11 mouse cellular contexts compared by ENCODE assay signal in the genomic region with DNA sequence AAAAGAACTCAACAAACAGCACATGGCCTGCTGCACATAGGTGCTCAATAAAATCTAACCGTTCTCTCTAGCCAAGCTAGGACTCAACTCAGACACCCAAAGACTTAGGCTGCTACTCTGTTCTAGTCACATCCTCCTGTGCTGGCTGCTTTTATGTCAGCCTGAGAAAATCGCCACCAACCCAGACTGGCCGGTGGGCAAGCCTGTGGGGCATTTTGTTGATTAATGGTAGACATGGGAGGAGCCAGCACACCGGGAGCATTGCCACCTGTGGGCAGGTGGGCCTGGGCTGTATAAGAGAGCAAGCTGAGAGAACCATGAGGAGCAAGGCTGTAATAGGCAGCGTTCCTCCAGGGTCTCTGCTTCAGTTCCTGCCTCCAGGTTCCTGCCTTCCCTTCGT. TPM values are rescaled to one million over a fixed set of nuclear protein-coding genes. Genes with fewer than 3 reads are reported as not detected.
DNase-seq lines count a peak whose midpoint lies in the region; ATAC-seq and TF ChIP-seq lines count a peak whose summit lies in the region.
"Had no signal": no experiment of that assay in that cellular context is flagged by ENCODE, and none has a peak within 500 bp of the region (broad histone marks: within the 10 kb centered on the region; RNA-seq: fewer than 3 reads in every experiment).

No protein-coding gene starts in this region.

- H3K27ac ChIP-seq in kidney, embryonic 14.5 days (ENCODE audit: low read depth, low read length): peak overlapping the region; percentile 59
- H3K27ac ChIP-seq in brown adipose tissue, adult 24 weeks (replicated peaks; ENCODE audit: low read depth, low read length): peak overlapping the region; percentile 50
- H3K27ac ChIP-seq in liver, embryonic 13.5 days: peak overlapping the region; percentile 63
- H3K27ac ChIP-seq: hindbrain, postnatal 0 days; midbrain, embryonic 12.5 days had no signal

- 72% methylated on average over 6 of the region's 6 CpGs for WGBS in kidney, embryonic 14.5 days
- 66% methylated on average over 6 of the region's 6 CpGs for WGBS in liver, embryonic 13.5 days (ENCODE audit: insufficient replicate concordance)

- H3K27me3 ChIP-seq in kidney, embryonic 14.5 days (ENCODE audit: control insufficient read depth, insufficient read depth, low read length): no peaks in the 10 kb centered on the region
- no peaks in the 10 kb centered on the region for H3K27me3 ChIP-seq in E14TG2a.4 (ENCODE audit: insufficient read depth, low read length)
- no peaks in the 10 kb centered on the region for H3K27me3 ChIP-seq in liver, embryonic 13.5 days
- H3K27me3 ChIP-seq: midbrain, embryonic 12.5 days had no signal

- H3K9ac ChIP-seq in kidney, embryonic 14.5 days (ENCODE audit: low read depth, low read length): no peak overlapping the region
- H3K9ac ChIP-seq in liver, embryonic 13.5 days: no peak overlapping the region
- H3K9ac ChIP-seq: midbrain, embryonic 12.5 days had no signal

- ATAC-seq in kidney, embryonic 14.5 days (ENCODE audit: low FRiP score, low TSS enrichment): no peak
- ATAC-seq in liver, embryonic 13.5 days (ENCODE audit: low read depth): no peak
- ATAC-seq: hindbrain, postnatal 0 days had no signal

- peaks cover 7% of the 10 kb centered on the region; the same call in 1 of the 2 replicates for H3K36me3 ChIP-seq in kidney, embryonic 14.5 days (ENCODE audit: control insufficient read depth, insufficient read depth, low read length)
- H3K36me3 ChIP-seq in E14TG2a.4 (ENCODE audit: insufficient read depth, low read length): peaks cover 94% of the 10 kb centered on the region
- peaks cover 33% of the 10 kb centered on the region for H3K36me3 ChIP-seq in liver, embryonic 13.5 days
- H3K36me3 ChIP-seq: midbrain, embryonic 12.5 days had no signal

- no peaks in the 10 kb centered on the region for H3K9me3 ChIP-seq in kidney, embryonic 14.5 days (ENCODE audit: control insufficient read depth, low read length)
- no peaks in the 10 kb centered on the region for H3K9me3 ChIP-seq in E14TG2a.4 (ENCODE audit: low read length)
- H3K9me3 ChIP-seq in liver, embryonic 13.5 days (replicated peaks): no peaks in the 10 kb centered on the region
- H3K9me3 ChIP-seq: midbrain, embryonic 12.5 days had no signal

- intact Hi-C loops in left cerebral cortex, postnatal 4 days (cut with DNase I): no loop called here

- H3K4me3 ChIP-seq in kidney, embryonic 14.5 days (ENCODE audit: low read length): no peak overlapping the region
- 0 out of 2 replicates have a peak overlapping the region, but pooled peaks have one; percentile 17 for H3K4me3 ChIP-seq in E14TG2a.4 (replicated peaks; ENCODE audit: low read length)
- H3K4me3 ChIP-seq in brown adipose tissue, adult 24 weeks (ENCODE audit: insufficient read depth, low read depth, low read length): no peak overlapping the region
- H3K4me3 ChIP-seq in liver, embryonic 13.5 days (replicated peaks): no peak overlapping the region
- H3K4me3 ChIP-seq: erythroblast, embryonic 14.5 days; midbrain, embryonic 12.5 days had no signal

- H3K4me1 ChIP-seq in kidney, embryonic 14.5 days (ENCODE audit: control insufficient read depth, insufficient read depth, low read length): peaks cover 79% of the 10 kb centered on the region
- H3K4me1 ChIP-seq in E14TG2a.4 (replicated peaks; ENCODE audit: low read depth, low read length): peaks cover 98% of the 10 kb centered on the region
- H3K4me1 ChIP-seq in brown adipose tissue, adult 24 weeks (ENCODE audit: control insufficient read depth, insufficient read depth, insufficient read length, low read length): peaks cover 82% of the 10 kb centered on the region
- peaks cover 98% of the 10 kb centered on the region for H3K4me1 ChIP-seq in liver, embryonic 13.5 days (replicated peaks)

- H3K4me2 ChIP-seq in kidney, embryonic 14.5 days (replicated peaks; ENCODE audit: low read depth, low read length): no peak overlapping the region
- peak overlapping the region; percentile 8; the same call in 1 of the 2 replicates for H3K4me2 ChIP-seq in liver, embryonic 13.5 days
- H3K4me2 ChIP-seq: midbrain, embryonic 12.5 days had no signal

- no peak for TF ChIP-seq CTCF in E14TG2a.4 (conservative IDR thresholded peaks at IDR 0.05; ENCODE audit: low read length)

- DNase-seq in kidney, postnatal 4 days: no peak
- DNase-seq in liver, embryonic 13.5 days: no peak
- no peak for DNase-seq in left cerebral cortex, postnatal 4 days
- DNase-seq in gastrocnemius, adult 8-10 months (ENCODE audit: low spot score in 2 of 2): no peak
- DNase-seq: adrenal gland, postnatal 14 days had no signal

RNA-seq across cellular contexts. Expression of gene Myh9, which starts 8.2 kb away (rescaled TPM):
- 43.8 and 72.3 TPM in 2 replicates for polyA plus RNA-seq in kidney, embryonic 14.5 days (2014; fragmentation: Nextera tagmentation; extraction: Ambion mirVana)
- polyA plus RNA-seq in brown adipose tissue, adult 24 weeks (2012; ENCODE audit: insufficient read depth, insufficient read length, missing spikeins): 36.0 and 59.3 TPM in 2 replicates
- polyA plus RNA-seq in liver, embryonic 13.5 days (2015; fragmentation: Nextera tagmentation; extraction: Ambion mirVana): 18.3 and 22.2 TPM in 2 replicates
- 10 to 100 TPM; 59.5 to 63.4 TPM for total RNA-seq in left cerebral cortex, postnatal 4 days (2021)
- total RNA-seq in gastrocnemius, adult 8-10 months (2022): 10 to 100 TPM; 33.4 to 51.3 (median 39.4) TPM
